Mouse (Mus musculus): ENCODE measurements around the gene Sco1. TPM values are rescaled to one million over a fixed set of nuclear protein-coding genes. Genes with fewer than 3 reads are reported as not detected.

Gene Sco1
- total RNA-seq, 1 experiment = 33.6 TPM

DNA sequence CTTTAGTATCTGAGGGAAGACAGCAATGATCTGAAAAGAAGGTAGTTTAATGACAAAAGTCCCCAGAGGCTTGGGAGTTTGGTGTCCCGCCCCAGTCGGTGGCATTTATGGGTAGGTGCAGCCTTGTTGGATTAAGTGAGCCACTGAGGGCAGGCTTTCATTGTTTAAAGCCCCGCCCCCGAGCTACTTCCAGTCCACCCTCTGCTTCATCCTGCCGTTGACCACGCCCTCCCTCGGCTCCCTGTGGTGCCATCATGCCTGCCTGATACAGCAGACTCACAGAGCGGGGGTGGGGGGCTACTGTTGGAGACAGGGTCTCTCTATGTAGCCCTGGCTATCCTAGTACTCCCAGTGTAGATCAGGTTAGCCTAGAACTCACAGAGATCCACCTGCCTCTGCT lies 9.5 kb upstream of the Sco1 start:
- TF ChIP-seq ZC3H11A (IDR thresholded peaks at IDR 0.05; ENCODE audit: borderline replicate concordance, low read depth, low read length) (no peak), HCFC1 (IDR thresholded peaks at IDR 0.05; ENCODE audit: borderline replicate concordance, insufficient read depth, low read length) (no peak), CHD2 (IDR thresholded peaks at IDR 0.05; ENCODE audit: low read depth, low read length) (no peak), ZNF384 (IDR thresholded peaks at IDR 0.05; ENCODE audit: low read depth, low read length) (no peak), MAFK (IDR thresholded peaks at IDR 0.05; ENCODE audit: insufficient read depth, low read depth, low read length) (no peak)
- in situ Hi-C loops (cut with MboI; ENCODE audit: low sequenced_read_pairs in 2 of 2, unreplicated experiment in 2 of 2) = loop anchor here in 1 of 2 experiments (25.0 kb wide), 1 partner anchor 1231 kb away; the partner anchor contains the start of gene Zkscan6

DNA sequence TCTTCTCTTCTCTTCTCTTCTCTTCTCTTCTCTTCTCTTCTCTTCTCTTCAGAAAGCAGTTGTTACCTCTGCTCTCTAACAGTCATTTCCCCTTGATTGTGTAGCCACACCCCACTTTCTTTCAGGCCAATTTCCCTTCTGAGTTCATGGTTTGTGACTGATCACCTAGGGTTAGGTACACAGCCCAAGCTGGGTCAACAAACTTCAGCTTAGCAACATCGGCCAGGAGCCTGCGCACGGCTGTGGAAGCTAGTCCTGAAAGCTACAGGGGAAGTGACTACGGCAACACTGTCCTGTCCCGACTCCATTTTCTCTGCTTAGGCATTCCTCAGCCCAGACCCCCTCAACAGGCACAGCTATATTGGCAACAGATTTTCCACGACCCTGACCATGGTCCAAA lies 7.5 kb upstream of the Sco1 start:
- peaks cover 13% of the 10 kb centered on the region for H3K36me3 ChIP-seq (ENCODE audit: control insufficient read depth, insufficient read depth, low read length, poor library complexity, severe bottlenecking)
- DNase-seq (ENCODE audit: low read depth, low spot score) = no peak
- TF ChIP-seq MAFK (IDR thresholded peaks at IDR 0.05; ENCODE audit: insufficient read depth, low read depth, low read length) (no peak), ZNF384 (IDR thresholded peaks at IDR 0.05; ENCODE audit: low read depth, low read length) (no peak), ZC3H11A (IDR thresholded peaks at IDR 0.05; ENCODE audit: borderline replicate concordance, low read depth, low read length) (no peak), CHD2 (IDR thresholded peaks at IDR 0.05; ENCODE audit: low read depth, low read length) (no peak), HCFC1 (IDR thresholded peaks at IDR 0.05; ENCODE audit: borderline replicate concordance, insufficient read depth, low read length) (no peak)
- in situ Hi-C loops (cut with MboI; ENCODE audit: low sequenced_read_pairs in 2 of 2, unreplicated experiment in 2 of 2) = loop anchor here in 1 of 2 experiments (25.0 kb wide), 1 partner anchor 1233 kb away; the partner anchor contains the start of gene Zkscan6
- H3K27ac ChIP-seq (ENCODE audit: insufficient read depth, low read depth, low read length, poor library complexity, severe bottlenecking) = no peak overlapping the region
- H3K4me3 ChIP-seq (ENCODE audit: insufficient read depth in 1 of 2, low read depth in 1 of 2, low read length in 2 of 2, poor library complexity in 1 of 2, severe bottlenecking in 1 of 2) = no peak overlapping the region
- H3K9me3 ChIP-seq (ENCODE audit: control insufficient read depth, insufficient read depth, low read depth, low read length) = no peaks in the 10 kb centered on the region
- no peak overlapping the region for H3K9ac ChIP-seq (ENCODE audit: insufficient read depth, low read depth, low read length, poor library complexity, severe bottlenecking)
- peaks cover 7 to 9% of the 10 kb centered on the region in 2 experiments; a peak in 2 of 4 replicates for H3K4me1 ChIP-seq (ENCODE audit: control insufficient read depth in 2 of 2, insufficient read depth in 2 of 2, low read length in 2 of 2, poor library complexity in 1 of 2)

More for the DNA sequence above, 9.5 kb upstream of the Sco1 start:
- Histone ChIP-seq H3K36me3 (ENCODE audit: control insufficient read depth, insufficient read depth, low read length, poor library complexity, severe bottlenecking) (peaks cover 14% of the 10 kb centered on the region), H3K4me1 (ENCODE audit: control insufficient read depth in 2 of 2, insufficient read depth in 2 of 2, low read length in 2 of 2, poor library complexity in 1 of 2) (peaks cover 5 to 6% of the 10 kb centered on the region in 2 experiments; a peak in 2 of 4 replicates), H3K4me3 (ENCODE audit: insufficient read depth in 1 of 2, low read depth in 1 of 2, low read length in 2 of 2, poor library complexity in 1 of 2, severe bottlenecking in 1 of 2) (peak overlapping the region; percentile 56 to 71), H3K9ac (ENCODE audit: insufficient read depth, low read depth, low read length, poor library complexity, severe bottlenecking) (peak overlapping the region; percentile 55; the same call in 1 of the 2 replicates), H3K9me3 (ENCODE audit: control insufficient read depth, insufficient read depth, low read depth, low read length) (no peaks in the 10 kb centered on the region), H3K27ac (ENCODE audit: insufficient read depth, low read depth, low read length, poor library complexity, severe bottlenecking) (peak overlapping the region; percentile 73; the same call in 1 of the 2 replicates)
- DNase-seq (ENCODE audit: low read depth, low spot score) = peak; percentile 96

DNA sequence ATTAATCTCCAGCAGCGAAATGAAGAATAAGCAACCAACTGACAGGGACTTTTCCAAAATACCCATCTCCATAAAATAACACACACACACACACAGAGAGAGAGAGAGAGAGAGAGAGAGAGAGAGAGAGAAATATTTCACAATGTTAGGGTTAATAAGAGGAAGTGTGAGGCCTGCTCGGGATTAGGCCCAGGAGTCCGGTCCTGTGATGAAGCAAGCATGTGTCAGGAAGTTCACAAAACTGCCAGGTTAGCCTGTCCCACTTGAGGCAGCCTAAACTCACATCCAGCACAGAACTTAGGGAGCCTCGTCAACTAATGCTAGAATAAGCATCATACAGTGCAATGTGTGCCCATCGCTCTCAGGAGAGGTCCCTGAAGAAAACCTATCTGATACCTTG lies 5.3 kb upstream of the Sco1 start:
- TF ChIP-seq MAFK (IDR thresholded peaks at IDR 0.05; ENCODE audit: insufficient read depth, low read depth, low read length) = no peak
- no peak for TF ChIP-seq ZC3H11A (IDR thresholded peaks at IDR 0.05; ENCODE audit: borderline replicate concordance, low read depth, low read length)
- no peak for TF ChIP-seq HCFC1 (IDR thresholded peaks at IDR 0.05; ENCODE audit: borderline replicate concordance, insufficient read depth, low read length)
- TF ChIP-seq CHD2 (IDR thresholded peaks at IDR 0.05; ENCODE audit: low read depth, low read length) = no peak
- TF ChIP-seq ZNF384 (IDR thresholded peaks at IDR 0.05; ENCODE audit: low read depth, low read length) = no peak
- Histone ChIP-seq H3K9ac (ENCODE audit: insufficient read depth, low read depth, low read length, poor library complexity, severe bottlenecking) (no peak overlapping the region), H3K4me1 (ENCODE audit: control insufficient read depth in 2 of 2, insufficient read depth in 2 of 2, low read length in 2 of 2, poor library complexity in 1 of 2) (peaks cover 7 to 10% of the 10 kb centered on the region in 2 experiments; a peak in 2 of 4 replicates), H3K36me3 (ENCODE audit: control insufficient read depth, insufficient read depth, low read length, poor library complexity, severe bottlenecking) (peaks cover 6% of the 10 kb centered on the region; the same call in 1 of the 2 replicates), H3K27ac (ENCODE audit: insufficient read depth, low read depth, low read length, poor library complexity, severe bottlenecking) (no peak overlapping the region), H3K4me3 (ENCODE audit: insufficient read depth in 1 of 2, low read depth in 1 of 2, low read length in 2 of 2, poor library complexity in 1 of 2, severe bottlenecking in 1 of 2) (no peak overlapping the region), H3K9me3 (ENCODE audit: control insufficient read depth, insufficient read depth, low read depth, low read length) (no peaks in the 10 kb centered on the region)
- in situ Hi-C loops (cut with MboI; ENCODE audit: low sequenced_read_pairs in 2 of 2, unreplicated experiment in 2 of 2) = loop anchor here in 1 of 2 experiments (25.0 kb wide), 1 partner anchor 1235 kb away; the partner anchor contains the start of gene Zkscan6
- DNase-seq (ENCODE audit: low read depth, low spot score) = no peak

DNA sequence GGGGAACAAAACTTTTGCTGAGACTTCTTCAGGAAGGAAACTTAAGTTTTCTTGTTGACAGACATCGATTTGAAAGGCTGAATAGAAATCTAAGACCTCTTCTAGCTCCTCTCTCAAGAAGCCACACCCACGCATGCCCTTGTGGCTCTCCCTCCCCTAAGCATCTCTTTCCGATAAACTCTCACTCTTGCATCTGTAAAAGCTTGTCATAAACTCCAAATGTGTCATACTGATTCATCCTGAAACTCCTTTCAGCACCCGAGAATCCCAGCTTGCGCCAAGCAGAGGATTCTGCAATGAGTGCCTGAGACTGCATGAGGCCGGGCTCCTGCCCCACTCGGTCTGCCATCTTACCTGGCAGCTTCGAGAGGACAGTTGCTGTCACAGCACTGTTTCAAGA lies 4.0 kb upstream of the Sco1 start:
- Histone ChIP-seq H3K9ac (ENCODE audit: insufficient read depth, low read depth, low read length, poor library complexity, severe bottlenecking) (peak overlapping the region; percentile 16; the same call in 1 of the 2 replicates), H3K9me3 (ENCODE audit: control insufficient read depth, insufficient read depth, low read depth, low read length) (no peaks in the 10 kb centered on the region), H3K36me3 (ENCODE audit: control insufficient read depth, insufficient read depth, low read length, poor library complexity, severe bottlenecking) (peaks cover 6% of the 10 kb centered on the region; the same call in 1 of the 2 replicates), H3K4me3 (ENCODE audit: insufficient read depth in 1 of 2, low read depth in 1 of 2, low read length in 2 of 2, poor library complexity in 1 of 2, severe bottlenecking in 1 of 2) (no peak overlapping the region), H3K27ac (ENCODE audit: insufficient read depth, low read depth, low read length, poor library complexity, severe bottlenecking) (peak overlapping the region; percentile 4; the same call in 1 of the 2 replicates), H3K4me1 (ENCODE audit: control insufficient read depth in 2 of 2, insufficient read depth in 2 of 2, low read length in 2 of 2, poor library complexity in 1 of 2) (peaks cover 4 to 10% of the 10 kb centered on the region in 2 experiments; a peak in 2 of 4 replicates)
- no peak for TF ChIP-seq ZC3H11A (IDR thresholded peaks at IDR 0.05; ENCODE audit: borderline replicate concordance, low read depth, low read length)
- no peak for TF ChIP-seq ZNF384 (IDR thresholded peaks at IDR 0.05; ENCODE audit: low read depth, low read length)
- TF ChIP-seq HCFC1 (IDR thresholded peaks at IDR 0.05; ENCODE audit: borderline replicate concordance, insufficient read depth, low read length) = no peak
- TF ChIP-seq CHD2 (IDR thresholded peaks at IDR 0.05; ENCODE audit: low read depth, low read length) = no peak
- no peak for TF ChIP-seq MAFK (IDR thresholded peaks at IDR 0.05; ENCODE audit: insufficient read depth, low read depth, low read length)
- in situ Hi-C loops (cut with MboI; ENCODE audit: low sequenced_read_pairs in 2 of 2, unreplicated experiment in 2 of 2) = loop anchor here in 1 of 2 experiments (25.0 kb wide), 1 partner anchor 1236 kb away; the partner anchor contains the start of gene Zkscan6
- DNase-seq (ENCODE audit: low read depth, low spot score) = no peak

Measured in ES-E14 (cell line).